Mouse (Mus musculus): ENCODE results near the gene Tfap4. TPM values are rescaled to one million over a fixed set of nuclear protein-coding genes. Genes with fewer than 3 reads are reported as not detected.

The Tfap4 gene
- polyA plus RNA-seq, 1 experiment: 21.2 TPM

DNA sequence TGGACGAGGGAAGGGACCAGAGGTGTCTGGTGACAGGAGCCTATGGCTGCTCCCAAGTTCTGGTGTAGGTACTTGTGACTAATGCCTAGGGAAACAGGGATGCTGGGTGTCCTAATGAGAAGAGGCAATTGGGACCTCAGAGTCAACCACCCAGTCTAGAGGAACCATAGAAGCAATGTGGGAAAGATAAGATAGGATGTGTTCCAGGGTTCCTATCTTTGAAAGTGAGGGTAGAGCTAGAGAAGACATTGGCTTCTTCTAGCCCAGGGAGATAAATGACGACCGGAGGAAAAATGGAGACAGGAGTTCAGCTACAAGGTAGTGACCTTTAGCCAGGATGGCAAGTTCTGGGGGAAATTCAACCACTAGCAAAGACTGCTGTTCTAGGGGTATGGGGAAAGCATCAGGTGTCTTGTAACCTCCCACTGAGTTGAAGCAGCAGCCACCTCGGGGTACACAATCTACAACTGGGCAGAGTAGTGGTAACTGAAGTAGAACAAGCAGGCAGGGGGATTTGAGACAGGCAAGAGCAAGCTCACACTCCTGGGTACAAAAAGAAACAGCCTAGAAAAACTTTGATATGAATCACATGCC lies 38.5 kb downstream of the Tfap4 start:
- no peak overlapping the region for H3K4me3 ChIP-seq (ENCODE audit: low read depth, low read length)
- H3K27ac ChIP-seq (ENCODE audit: insufficient read depth, low read length): no peak overlapping the region
- H3K9ac ChIP-seq (ENCODE audit: low read depth, poor library complexity, severe bottlenecking): no peak overlapping the region
- H3K36me3 ChIP-seq (ENCODE audit: control insufficient read depth, insufficient read depth, low read length, poor library complexity, severe bottlenecking): no peaks in the 10 kb centered on the region
- no peaks in the 10 kb centered on the region; the same call in 1 of the 2 replicates for H3K9me3 ChIP-seq (replicated peaks; ENCODE audit: control insufficient read depth, insufficient read depth, low read length, poor library complexity, severe bottlenecking)
- peaks cover 3% of the 10 kb centered on the region for H3K4me1 ChIP-seq (ENCODE audit: control insufficient read depth, insufficient read depth, low read length)
- TF ChIP-seq EP300 (IDR thresholded peaks at IDR 0.05; ENCODE audit: insufficient read depth, low read depth, low read length) (no peak), CTCF (IDR thresholded peaks at IDR 0.05; ENCODE audit: low read depth, low read length) (no peak), POLR2A (IDR thresholded peaks at IDR 0.05; ENCODE audit: insufficient read depth, low read length) (no peak)
- no peaks in the 10 kb centered on the region for H3K27me3 ChIP-seq (ENCODE audit: control insufficient read depth, insufficient read depth, low read length, poor library complexity, severe bottlenecking)

GRCm38 (mm10) chr16:4520673-4521072 lies 39.0 kb downstream of the Tfap4 start:
- TF ChIP-seq POLR2A (IDR thresholded peaks at IDR 0.05; ENCODE audit: insufficient read depth, low read length) (no peak), CTCF (IDR thresholded peaks at IDR 0.05; ENCODE audit: low read depth, low read length) (no peak), EP300 (IDR thresholded peaks at IDR 0.05; ENCODE audit: insufficient read depth, low read depth, low read length) (no peak)
- Histone ChIP-seq H3K9ac (ENCODE audit: low read depth, poor library complexity, severe bottlenecking) (no peak overlapping the region), H3K4me1 (ENCODE audit: control insufficient read depth, insufficient read depth, low read length) (peaks cover 3% of the 10 kb centered on the region)

GRCm38 (mm10) chr16:4519825-4520224 lies 39.8 kb downstream of the Tfap4 start:
- Histone ChIP-seq H3K27me3 (ENCODE audit: control insufficient read depth, insufficient read depth, low read length, poor library complexity, severe bottlenecking) (no peaks in the 10 kb centered on the region), H3K36me3 (ENCODE audit: control insufficient read depth, insufficient read depth, low read length, poor library complexity, severe bottlenecking) (no peaks in the 10 kb centered on the region), H3K4me1 (ENCODE audit: control insufficient read depth, insufficient read depth, low read length) (peaks cover 3% of the 10 kb centered on the region), H3K4me3 (ENCODE audit: low read depth, low read length) (no peak overlapping the region), H3K27ac (ENCODE audit: insufficient read depth, low read length) (no peak overlapping the region), H3K9ac (ENCODE audit: low read depth, poor library complexity, severe bottlenecking) (no peak overlapping the region), H3K9me3 (replicated peaks; ENCODE audit: control insufficient read depth, insufficient read depth, low read length, poor library complexity, severe bottlenecking) (no peaks in the 10 kb centered on the region)
- TF ChIP-seq CTCF (IDR thresholded peaks at IDR 0.05; ENCODE audit: low read depth, low read length) (no peak), EP300 (IDR thresholded peaks at IDR 0.05; ENCODE audit: insufficient read depth, low read depth, low read length) (no peak), POLR2A (IDR thresholded peaks at IDR 0.05; ENCODE audit: insufficient read depth, low read length) (no peak)

More at GRCm38 (mm10) chr16:4520673-4521072, 39.0 kb downstream of the Tfap4 start:
- H3K27ac ChIP-seq (ENCODE audit: insufficient read depth, low read length): no peak overlapping the region
- H3K9me3 ChIP-seq (replicated peaks; ENCODE audit: control insufficient read depth, insufficient read depth, low read length, poor library complexity, severe bottlenecking): no peaks in the 10 kb centered on the region
- H3K27me3 ChIP-seq (ENCODE audit: control insufficient read depth, insufficient read depth, low read length, poor library complexity, severe bottlenecking): no peaks in the 10 kb centered on the region
- H3K4me3 ChIP-seq (ENCODE audit: low read depth, low read length): no peak overlapping the region
- H3K36me3 ChIP-seq (ENCODE audit: control insufficient read depth, insufficient read depth, low read length, poor library complexity, severe bottlenecking): no peaks in the 10 kb centered on the region

GRCm38 (mm10) chr16:4519157-4519556 lies 40.5 kb downstream of the Tfap4 start:
- no peaks in the 10 kb centered on the region for H3K27me3 ChIP-seq (ENCODE audit: control insufficient read depth, insufficient read depth, low read length, poor library complexity, severe bottlenecking)
- H3K4me1 ChIP-seq (ENCODE audit: control insufficient read depth, insufficient read depth, low read length): peaks cover 3% of the 10 kb centered on the region

GRCm38 (mm10) chr16:4517906-4518305 lies 41.7 kb downstream of the Tfap4 start:
- H3K9me3 ChIP-seq (replicated peaks; ENCODE audit: control insufficient read depth, insufficient read depth, low read length, poor library complexity, severe bottlenecking): no peaks in the 10 kb centered on the region
- no peaks in the 10 kb centered on the region for H3K27me3 ChIP-seq (ENCODE audit: control insufficient read depth, insufficient read depth, low read length, poor library complexity, severe bottlenecking)
- no peak overlapping the region for H3K9ac ChIP-seq (ENCODE audit: low read depth, poor library complexity, severe bottlenecking)
- no peak overlapping the region for H3K27ac ChIP-seq (ENCODE audit: insufficient read depth, low read length)
- TF ChIP-seq EP300 (IDR thresholded peaks at IDR 0.05; ENCODE audit: insufficient read depth, low read depth, low read length) (no peak), POLR2A (IDR thresholded peaks at IDR 0.05; ENCODE audit: insufficient read depth, low read length) (no peak), CTCF (IDR thresholded peaks at IDR 0.05; ENCODE audit: low read depth, low read length) (no peak)
- H3K4me1 ChIP-seq (ENCODE audit: control insufficient read depth, insufficient read depth, low read length): peaks cover 3% of the 10 kb centered on the region
- H3K4me3 ChIP-seq (ENCODE audit: low read depth, low read length): no peak overlapping the region
- no peaks in the 10 kb centered on the region for H3K36me3 ChIP-seq (ENCODE audit: control insufficient read depth, insufficient read depth, low read length, poor library complexity, severe bottlenecking)

More at GRCm38 (mm10) chr16:4519157-4519556, 40.5 kb downstream of the Tfap4 start:
- Histone ChIP-seq H3K36me3 (ENCODE audit: control insufficient read depth, insufficient read depth, low read length, poor library complexity, severe bottlenecking) (no peaks in the 10 kb centered on the region), H3K27ac (ENCODE audit: insufficient read depth, low read length) (no peak overlapping the region), H3K9me3 (replicated peaks; ENCODE audit: control insufficient read depth, insufficient read depth, low read length, poor library complexity, severe bottlenecking) (no peaks in the 10 kb centered on the region), H3K4me3 (ENCODE audit: low read depth, low read length) (no peak overlapping the region), H3K9ac (ENCODE audit: low read depth, poor library complexity, severe bottlenecking) (no peak overlapping the region)
- TF ChIP-seq POLR2A (IDR thresholded peaks at IDR 0.05; ENCODE audit: insufficient read depth, low read length) (no peak), CTCF (IDR thresholded peaks at IDR 0.05; ENCODE audit: low read depth, low read length) (no peak), EP300 (IDR thresholded peaks at IDR 0.05; ENCODE audit: insufficient read depth, low read depth, low read length) (no peak)

GRCm38 (mm10) chr16:4514383-4514782 lies 45.3 kb downstream of the Tfap4 start:
- no peaks in the 10 kb centered on the region for H3K4me1 ChIP-seq (ENCODE audit: control insufficient read depth, insufficient read depth, low read length)
- H3K4me3 ChIP-seq (ENCODE audit: low read depth, low read length): no peak overlapping the region
- H3K27me3 ChIP-seq (ENCODE audit: control insufficient read depth, insufficient read depth, low read length, poor library complexity, severe bottlenecking): no peaks in the 10 kb centered on the region
- no peaks in the 10 kb centered on the region for H3K36me3 ChIP-seq (ENCODE audit: control insufficient read depth, insufficient read depth, low read length, poor library complexity, severe bottlenecking)
- no peaks in the 10 kb centered on the region for H3K9me3 ChIP-seq (replicated peaks; ENCODE audit: control insufficient read depth, insufficient read depth, low read length, poor library complexity, severe bottlenecking)
- no peak overlapping the region for H3K27ac ChIP-seq (ENCODE audit: insufficient read depth, low read length)
- no peak overlapping the region for H3K9ac ChIP-seq (ENCODE audit: low read depth, poor library complexity, severe bottlenecking)
- TF ChIP-seq CTCF (IDR thresholded peaks at IDR 0.05; ENCODE audit: low read depth, low read length): no peak
- no peak for TF ChIP-seq POLR2A (IDR thresholded peaks at IDR 0.05; ENCODE audit: insufficient read depth, low read length)
- no peak for TF ChIP-seq EP300 (IDR thresholded peaks at IDR 0.05; ENCODE audit: insufficient read depth, low read depth, low read length)
